Mouse (Mus musculus): Measurements from ENCODE around the gene Tmem170.
"Not testable (repeated sequence)": the region's sequence is repeated elsewhere in the genome, so short reads cannot be mapped to it uniquely, and the experiment has no call there.

Tmem170 gene

GRCm38 (mm10) chr8:111871278-111871677 is 5.3 kb downstream of the Tmem170 start:
- no peak for DNase-seq

- DNase-seq = no peak
Measured at GRCm38 (mm10) chr8:111870379-111870778, 6.2 kb downstream of the Tmem170 start.

- no peak for DNase-seq
Measured at GRCm38 (mm10) chr8:111868664-111869063, 7.9 kb downstream of the Tmem170 start.

- DNase-seq = no peak
Measured at GRCm38 (mm10) chr8:111865857-111866256, 10.7 kb downstream of the Tmem170 start.

GRCm38 (mm10) chr8:111865130-111865852 is 11.3 kb downstream of the Tmem170 start:
- DNase-seq = no peak

GRCm38 (mm10) chr8:111864648-111865047 is 11.9 kb downstream of the Tmem170 start:
- no peak for DNase-seq

GRCm38 (mm10) chr8:111863280-111863679 is 13.3 kb downstream of the Tmem170 start:
- DNase-seq = no peak

GRCm38 (mm10) chr8:111855977-111856376 is 20.6 kb downstream of the Tmem170 start:
- DNase-seq = no peak

GRCm38 (mm10) chr8:111853861-111854501 is 22.6 kb downstream of the Tmem170 start, which contains the start of gene Cfdp1:
Gene Cfdp1, minus strand, starts transcription at chr8:111854291.
- peak; percentile 94 to 96 for DNase-seq

GRCm38 (mm10) chr8:111853219-111853618 is 23.3 kb downstream of the Tmem170 start:
- not testable (repeated sequence) for DNase-seq

- DNase-seq = no peak
Measured at GRCm38 (mm10) chr8:111846746-111847145, 29.8 kb downstream of the Tmem170 start.

GRCm38 (mm10) chr8:111835540-111835939 is 41.0 kb downstream of the Tmem170 start:
- DNase-seq = no peak

- DNase-seq = no peak
Measured at GRCm38 (mm10) chr8:111834011-111834410, 42.5 kb downstream of the Tmem170 start.

GRCm38 (mm10) chr8:111832983-111833382 is 43.6 kb downstream of the Tmem170 start:
- no peak for DNase-seq

- no peak for DNase-seq
Measured at GRCm38 (mm10) chr8:111831996-111832395, 44.6 kb downstream of the Tmem170 start.

- no peak for DNase-seq
Measured at GRCm38 (mm10) chr8:111828595-111828994, 48.0 kb downstream of the Tmem170 start.

GRCm38 (mm10) chr8:111825219-111825618 is 51.3 kb downstream of the Tmem170 start:
- no peak for DNase-seq

GRCm38 (mm10) chr8:111824334-111824733 is 52.2 kb downstream of the Tmem170 start:
- DNase-seq = no peak

- DNase-seq = peak; percentile 55 to 61
Measured at GRCm38 (mm10) chr8:111821199-111821598, 55.4 kb downstream of the Tmem170 start.

- peak in 1 of 2 experiments; percentile 6 for DNase-seq
Measured at GRCm38 (mm10) chr8:111820691-111821090, 55.9 kb downstream of the Tmem170 start.

- no peak for DNase-seq
Measured at GRCm38 (mm10) chr8:111820018-111820417, 56.5 kb downstream of the Tmem170 start.

- no peak for DNase-seq
Measured at GRCm38 (mm10) chr8:111818556-111818955, 58.0 kb downstream of the Tmem170 start.

- no peak for DNase-seq
Measured at GRCm38 (mm10) chr8:111815078-111815477, 61.5 kb downstream of the Tmem170 start.

- DNase-seq = no peak
Measured at GRCm38 (mm10) chr8:111813818-111814217, 62.7 kb downstream of the Tmem170 start.

Data from thymus, postnatal 36 days (tissue).